Mouse (Mus musculus) lung, adult 2 months (tissue): ENCODE data around the gene Oser1.

Experiments
- CTCF ChIP-seq: fragments of 200-500 bp; IDR thresholded peaks from 2 replicates; pipeline ENCODE4 v1.5.1; 2011; ENCODE audit warnings: mild to moderate bottlenecking, low read length, control low read depth; ENCODE audit not compliant: insufficient read depth
- POLR2A ChIP-seq: fragments of 200-500 bp; IDR thresholded peaks from 2 replicates; pipeline ENCODE4 v1.6.1; 2011; ENCODE audit warnings: low read depth, mild to moderate bottlenecking, control low read depth, low read length, borderline replicate concordance; ENCODE audit errors: extremely low read depth

DNA sequence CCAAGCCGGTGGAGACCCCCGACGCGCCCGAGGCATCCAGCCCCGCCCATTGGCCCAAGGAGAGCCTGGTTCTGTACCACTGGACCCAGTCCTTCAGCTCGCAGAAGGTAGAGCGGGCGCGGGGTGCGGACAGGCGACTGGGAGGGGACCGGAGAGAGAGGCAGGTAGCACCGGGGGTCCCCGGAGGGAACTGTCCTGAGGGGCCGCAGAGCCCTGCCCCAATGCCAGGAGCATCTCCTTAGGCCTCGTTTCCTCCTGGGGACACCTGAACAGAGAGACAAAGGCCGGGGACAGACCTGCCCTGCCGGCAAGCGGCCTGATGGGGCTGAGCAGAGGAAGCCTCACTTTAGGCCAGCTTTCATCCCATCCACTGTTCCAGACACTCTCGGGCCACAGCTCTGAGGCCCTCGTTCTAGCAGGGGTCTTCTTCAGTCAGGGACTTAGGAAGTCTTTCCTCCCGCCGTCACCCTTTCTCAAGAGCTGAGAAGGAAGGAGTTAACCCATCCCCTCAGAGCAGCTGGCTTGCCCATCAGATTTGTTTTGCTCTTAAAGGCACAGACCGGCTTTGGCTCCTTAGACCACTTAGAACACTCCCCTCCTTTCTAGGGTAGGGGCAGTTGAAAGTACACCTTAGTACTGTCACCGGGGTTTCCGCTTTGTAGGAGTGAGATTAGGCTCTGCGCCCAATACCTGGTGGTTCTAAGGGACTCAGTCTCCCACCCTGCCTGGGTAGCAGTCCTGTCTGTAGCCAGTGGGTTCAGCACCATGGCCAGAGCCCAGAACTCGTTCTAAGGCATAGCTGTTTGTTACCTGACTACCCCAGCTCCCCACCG, 14.3 kb upstream of the Oser1 start:
- TF ChIP-seq CTCF (no peak), POLR2A (no peak)
